Mouse (Mus musculus) myocyte (in vitro differentiated cells): Measurements from ENCODE around the gene Ing4. TPM values are rescaled to one million over a fixed set of nuclear protein-coding genes. Genes with fewer than 3 reads are reported as not detected.
A peak's percentile ranks its signal among the peaks of the same experiment; 100 is the strongest.

ENCODE experiments used
- H3K27me3 ChIP-seq: one replicate; pipeline ENCODE4 v1.6.1; 2011; ENCODE audit not compliant: control insufficient read depth, insufficient read depth, insufficient read length
- H3K36me3 ChIP-seq: one replicate; pipeline ENCODE4 v1.6.1; 2011; ENCODE audit not compliant: control insufficient read depth, insufficient read depth
- H3K4me2 ChIP-seq: one replicate; pipeline ENCODE4 v1.6.1; 2011; ENCODE audit warnings: low read depth, control low read depth
- H3K4me3 ChIP-seq: one replicate; pipeline ENCODE4 v1.5.1; 2011; ENCODE audit warnings: mild to moderate bottlenecking, control low read depth, moderate library complexity
- H3K79me2 ChIP-seq: one replicate; pipeline ENCODE4 v1.6.1; 2011; ENCODE audit not compliant: control insufficient read depth, insufficient read depth
- H3ac ChIP-seq: one replicate; pipeline ENCODE4 v1.6.1; 2011; ENCODE audit not compliant: control insufficient read depth, insufficient read length
- CEBPB ChIP-seq: IDR thresholded peaks from 2 replicates; pipeline ENCODE4 v1.6.1; 2011; ENCODE audit warnings: mild to moderate bottlenecking, moderate library complexity; ENCODE audit not compliant: poor library complexity, insufficient read depth, severe bottlenecking
- E2F4 ChIP-seq: IDR thresholded peaks from one replicate; pipeline ENCODE4 v1.6.1; 2011; ENCODE audit warnings: mild to moderate bottlenecking, control low read depth, moderate library complexity; ENCODE audit not compliant: insufficient read depth
- MAX ChIP-seq: IDR thresholded peaks from one replicate; pipeline ENCODE4 v1.6.1; 2011; ENCODE audit warnings: low read depth, mild to moderate bottlenecking, control low read depth
- MYOD1 ChIP-seq, 3 experiments: IDR thresholded peaks; one replicate each; pipeline ENCODE4 v1.6.1; 2011; ENCODE audit warnings: control low read depth in 2 of 3, low read depth in 2 of 3, mild to moderate bottlenecking in 2 of 3, moderate library complexity in 1 of 3; ENCODE audit not compliant: insufficient read length in 2 of 3, control insufficient read depth in 1 of 3
- MYOG ChIP-seq, 3 experiments: IDR thresholded peaks; one replicate each; pipeline ENCODE4 v1.6.1; 2011; ENCODE audit warnings: control low read depth in 2 of 3, low read depth in 2 of 3, mild to moderate bottlenecking in 2 of 3; ENCODE audit not compliant: insufficient read length in 2 of 3, control insufficient read depth in 1 of 3, insufficient read depth in 1 of 3
- POLR2A ChIP-seq: IDR thresholded peaks from one replicate; pipeline ENCODE4 v1.6.1; 2011; ENCODE audit warnings: low read depth, mild to moderate bottlenecking, control low read depth, moderate library complexity; ENCODE audit not compliant: insufficient read length
- POLR2AphosphoS2 ChIP-seq: IDR thresholded peaks from one replicate; pipeline ENCODE4 v1.6.1; 2011; ENCODE audit warnings: low read depth, control low read depth; ENCODE audit not compliant: insufficient read length
- REST ChIP-seq: IDR thresholded peaks from one replicate; pipeline ENCODE4 v1.6.1; 2011; ENCODE audit warnings: mild to moderate bottlenecking, control low read depth, moderate library complexity; ENCODE audit not compliant: insufficient read depth, insufficient read length
- SRF ChIP-seq: IDR thresholded peaks from one replicate; pipeline ENCODE4 v1.6.1; 2011; ENCODE audit warnings: low read depth; ENCODE audit not compliant: control insufficient read depth, insufficient read length
- TCF12 ChIP-seq: IDR thresholded peaks from one replicate; pipeline ENCODE4 v1.6.1; 2011; ENCODE audit warnings: mild to moderate bottlenecking, control low read depth; ENCODE audit not compliant: poor library complexity, insufficient read depth, severe bottlenecking
- TCF3 ChIP-seq: IDR thresholded peaks from one replicate; pipeline ENCODE4 v1.6.1; 2011; ENCODE audit warnings: low read depth, control low read depth; ENCODE audit not compliant: insufficient read length
- USF1 ChIP-seq: IDR thresholded peaks from one replicate; pipeline ENCODE4 v1.6.1; 2011; ENCODE audit warnings: low read depth, mild to moderate bottlenecking, control low read depth, moderate library complexity
- polyA plus RNA-seq: library from polyadenylated mRNA; unstranded; fragments of >200 nt; fragmentation: generic; extraction: Trizol; gene quantifications from one replicate; pipeline ENCODE4 v1.2.1, GENCODE M21; 2012; ENCODE audit warnings: missing spikeins

Ing4 gene
- polyA plus RNA-seq, 1 experiment = 31.2 TPM

- H3K27me3 ChIP-seq = peaks cover 9% of the 10 kb centered on the region
- no peak overlapping the region for H3K4me3 ChIP-seq
- no peak overlapping the region for H3ac ChIP-seq
- H3K4me2 ChIP-seq = no peak overlapping the region
- H3K79me2 ChIP-seq = no peaks in the 10 kb centered on the region
- no peaks in the 10 kb centered on the region for H3K36me3 ChIP-seq
- TF ChIP-seq USF1 (no peak), E2F4 (no peak), MYOD1 (IDR thresholded peaks at IDR 0.05; ENCODE audit: control insufficient read depth in 1 of 3, insufficient read length in 2 of 3, low read depth in 2 of 3) (no peak)
These were observed 43.6 kb upstream of the Ing4 start for GRCm38 (mm10) chr6:124995831-124996403.

GRCm38 (mm10) chr6:124996551-124997501 is 42.7 kb upstream of the Ing4 start, which contains the start of gene Pianp:
TSS of gene Pianp (plus strand) at chr6:124996694.
- Histone ChIP-seq H3K36me3 (no peaks in the 10 kb centered on the region), H3K79me2 (no peaks in the 10 kb centered on the region), H3K4me2 (peak within 1 kb of the TSS; percentile 67), H3ac (no peak within 1 kb of the TSS), H3K27me3 (peaks cover 9% of the 10 kb centered on the region), H3K4me3 (no peak within 1 kb of the TSS)
- TF ChIP-seq SRF (no peak), TCF3 (no peak), MYOG (IDR thresholded peaks at IDR 0.05; ENCODE audit: control insufficient read depth in 1 of 3, insufficient read depth in 1 of 3, insufficient read length in 2 of 3, low read depth in 2 of 3) (no peak)

DNA sequence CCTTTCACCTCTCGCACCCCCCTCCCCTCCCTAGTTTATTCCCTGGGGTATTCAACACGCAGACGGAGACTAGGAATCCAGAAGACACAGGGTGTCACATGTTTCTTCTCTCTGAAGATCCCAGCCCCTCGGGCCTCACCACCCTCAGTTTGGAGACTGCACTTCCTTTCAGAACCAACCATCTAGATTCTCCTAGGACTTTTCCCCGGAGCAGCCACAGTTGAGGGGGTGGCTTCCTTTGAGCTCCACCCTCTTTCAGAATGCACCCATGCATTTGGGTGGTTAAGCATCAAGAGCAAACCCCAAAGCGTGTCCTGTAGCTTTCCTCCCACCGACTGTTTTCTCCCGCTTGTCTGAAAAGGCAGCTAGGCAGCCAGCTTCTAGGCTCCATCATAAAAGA is 41.5 kb upstream of the Ing4 start:
- no peaks in the 10 kb centered on the region for H3K79me2 ChIP-seq
- H3K4me3 ChIP-seq = no peak overlapping the region
- no peaks in the 10 kb centered on the region for H3K36me3 ChIP-seq
- peaks cover 9% of the 10 kb centered on the region for H3K27me3 ChIP-seq
- H3ac ChIP-seq = no peak overlapping the region
- peak overlapping the region; percentile 6 for H3K4me2 ChIP-seq
- TF ChIP-seq MYOD1 (IDR thresholded peaks at IDR 0.05; ENCODE audit: control insufficient read depth in 1 of 3, insufficient read length in 2 of 3, low read depth in 2 of 3) = no peak
- no peak for TF ChIP-seq TCF12
- TF ChIP-seq SRF = no peak
- no peak for TF ChIP-seq TCF3
- TF ChIP-seq MAX = no peak

DNA sequence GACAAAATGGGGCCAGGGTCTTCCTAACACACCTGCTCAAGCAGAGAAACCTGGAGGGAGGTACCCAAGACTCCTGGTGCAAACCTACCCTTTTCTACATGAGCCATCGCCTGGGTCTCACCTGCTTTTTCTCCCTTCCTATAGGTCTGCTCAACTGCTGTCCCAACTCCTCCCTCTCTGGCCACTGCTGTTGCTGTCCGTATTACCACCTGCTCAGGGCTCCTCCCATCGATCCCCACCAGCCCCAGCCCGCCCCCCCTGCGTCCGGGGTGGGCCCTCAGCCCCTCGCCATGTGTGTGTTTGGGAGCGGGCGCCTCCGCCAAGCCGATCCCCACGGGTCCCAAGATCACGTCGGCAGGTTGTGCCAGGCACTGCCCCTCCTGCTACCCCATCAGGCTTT is 40.5 kb upstream of the Ing4 start:
- H3K79me2 ChIP-seq = no peaks in the 10 kb centered on the region
- no peak overlapping the region for H3K4me3 ChIP-seq
- H3K4me2 ChIP-seq = no peak overlapping the region
- H3K27me3 ChIP-seq = peaks cover 9% of the 10 kb centered on the region
- H3ac ChIP-seq = no peak overlapping the region
- TF ChIP-seq REST = no peak
- no peak for TF ChIP-seq POLR2AphosphoS2
- no peak for TF ChIP-seq CEBPB
- TF ChIP-seq MYOG (IDR thresholded peaks at IDR 0.05; ENCODE audit: control insufficient read depth in 1 of 3, insufficient read depth in 1 of 3, insufficient read length in 2 of 3, low read depth in 2 of 3) = no peak
- no peaks in the 10 kb centered on the region for H3K36me3 ChIP-seq

- Histone ChIP-seq H3K79me2 (no peaks in the 10 kb centered on the region), H3ac (no peak overlapping the region), H3K4me3 (no peak overlapping the region), H3K27me3 (peaks cover 9% of the 10 kb centered on the region), H3K4me2 (no peak overlapping the region), H3K36me3 (no peaks in the 10 kb centered on the region)
- no peak for TF ChIP-seq POLR2AphosphoS2
- no peak for TF ChIP-seq REST
- TF ChIP-seq E2F4 = no peak
- no peak for TF ChIP-seq SRF
These were observed 40.0 kb upstream of the Ing4 start for GRCm38 (mm10) chr6:124999546-124999945.

DNA sequence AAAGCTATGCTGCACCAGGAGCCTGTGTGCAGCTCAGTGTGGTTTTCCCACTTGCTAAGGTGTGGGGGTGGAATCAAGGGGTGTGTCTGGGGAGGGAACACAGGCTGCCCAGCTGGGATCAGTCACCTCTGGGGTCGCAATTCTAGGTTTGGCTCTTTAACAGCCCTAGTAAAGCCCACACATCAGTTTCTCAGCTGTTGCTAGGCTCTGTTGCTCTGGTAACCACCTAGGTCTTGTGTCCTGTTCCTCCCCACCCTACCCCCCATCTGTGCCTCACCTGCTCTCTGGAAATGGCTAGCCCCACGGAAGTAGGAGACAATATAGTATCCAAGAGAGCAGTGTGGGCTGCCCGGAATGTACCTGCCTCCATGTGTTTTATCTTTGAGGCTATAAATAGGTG is 35.9 kb upstream of the Ing4 start:
- TF ChIP-seq POLR2A = no peak
- TF ChIP-seq TCF3 = no peak
- no peak for TF ChIP-seq E2F4
- TF ChIP-seq REST = no peak
- no peak for TF ChIP-seq TCF12
- TF ChIP-seq CEBPB = no peak
- no peak for TF ChIP-seq SRF
- no peak for TF ChIP-seq MAX
- no peak for TF ChIP-seq POLR2AphosphoS2
- no peak for TF ChIP-seq MYOG (IDR thresholded peaks at IDR 0.05; ENCODE audit: control insufficient read depth in 1 of 3, insufficient read depth in 1 of 3, insufficient read length in 2 of 3, low read depth in 2 of 3)
- TF ChIP-seq MYOD1 (IDR thresholded peaks at IDR 0.05; ENCODE audit: control insufficient read depth in 1 of 3, insufficient read length in 2 of 3, low read depth in 2 of 3) = no peak
- no peak for TF ChIP-seq USF1
- H3K79me2 ChIP-seq = no peaks in the 10 kb centered on the region
- no peak overlapping the region for H3K4me3 ChIP-seq
- H3ac ChIP-seq = no peak overlapping the region
- no peaks in the 10 kb centered on the region for H3K36me3 ChIP-seq
- H3K27me3 ChIP-seq = no peaks in the 10 kb centered on the region
- H3K4me2 ChIP-seq = no peak overlapping the region
